ENCODE assay signal across 9 mouse cellular contexts in genomic region chr7:29019447-29020220, GRCm38 (mm10). TPM values are rescaled to one million over a fixed set of nuclear protein-coding genes. Genes with fewer than 3 reads are reported as not detected.
DNase-seq lines count a peak whose midpoint lies in the region; ATAC-seq and TF ChIP-seq lines count a peak whose summit lies in the region.
"Had no signal": no experiment of that assay in that cellular context is flagged by ENCODE, and none has a peak within 500 bp of the region (broad histone marks: within the 10 kb centered on the region; RNA-seq: fewer than 3 reads in every experiment).

No protein-coding gene starts in this region.

- TF ChIP-seq CTCF in forebrain, postnatal 0 days (IDR thresholded peaks at IDR 0.05; ENCODE audit: low read depth): no peak

- H3K27ac ChIP-seq in heart, embryonic 11.5 days (ENCODE audit: low read depth, low read length): no peak overlapping the region
- H3K27ac ChIP-seq in forebrain, postnatal 0 days (ENCODE audit: low read depth, low read length): no peak overlapping the region
- no peak overlapping the region for H3K27ac ChIP-seq in midbrain, embryonic 12.5 days (replicated peaks)

- H3K4me2 ChIP-seq in heart, embryonic 11.5 days: peak overlapping the region; percentile 78
- H3K4me2 ChIP-seq in forebrain, postnatal 0 days (ENCODE audit: low read depth): peak overlapping the region; percentile 57
- peak overlapping the region; percentile 66 for H3K4me2 ChIP-seq in midbrain, embryonic 12.5 days (replicated peaks)

- no peak for ATAC-seq in heart, embryonic 11.5 days (replicated peaks; ENCODE audit: insufficient number of reproducible peaks, low FRiP score, low TSS enrichment)
- ATAC-seq in forebrain, postnatal 0 days: 0 out of 2 replicates have a peak, but pooled peaks have one; percentile 25
- ATAC-seq in midbrain, embryonic 12.5 days (ENCODE audit: low FRiP score, low read depth): no peak
- no peak for ATAC-seq in monocyte, adult 5-6 weeks (replicated peaks; ENCODE audit: insufficient number of reproducible peaks, low FRiP score, low TSS enrichment, poor library complexity, severe bottlenecking)

- peak overlapping the region; percentile 34; the same call in 1 of the 2 replicates for H3K9ac ChIP-seq in heart, embryonic 11.5 days (ENCODE audit: low read depth, low read length)
- H3K9ac ChIP-seq in forebrain, postnatal 0 days: peak overlapping the region; percentile 35
- peak overlapping the region; percentile 52 for H3K9ac ChIP-seq in midbrain, embryonic 12.5 days (replicated peaks)

- H3K27me3 ChIP-seq in heart, embryonic 11.5 days (ENCODE audit: control insufficient read depth, insufficient read depth, low read length): peaks cover 42% of the 10 kb centered on the region
- H3K27me3 ChIP-seq in forebrain, postnatal 0 days (ENCODE audit: insufficient read depth, low read length): peaks cover 9% of the 10 kb centered on the region
- H3K27me3 ChIP-seq in midbrain, embryonic 12.5 days: peaks cover 51% of the 10 kb centered on the region
- H3K27me3 ChIP-seq: CH12.LX had no signal

- peaks cover 7% of the 10 kb centered on the region; the same call in 1 of the 2 replicates for H3K9me3 ChIP-seq in heart, embryonic 11.5 days (replicated peaks; ENCODE audit: control insufficient read depth, low read length)
- 0 out of 2 replicates have a peak, but pooled peaks cover 4% of the 10 kb centered on the region for H3K9me3 ChIP-seq in forebrain, postnatal 0 days (ENCODE audit: low read length)
- no peaks in the 10 kb centered on the region for H3K9me3 ChIP-seq in midbrain, embryonic 12.5 days

- H3K36me3 ChIP-seq in heart, embryonic 11.5 days (ENCODE audit: control insufficient read depth, insufficient read depth, low read length): no peaks in the 10 kb centered on the region
- peaks cover 5% of the 10 kb centered on the region; the same call in 1 of the 2 replicates for H3K36me3 ChIP-seq in forebrain, postnatal 0 days (ENCODE audit: insufficient read depth)
- no peaks in the 10 kb centered on the region for H3K36me3 ChIP-seq in midbrain, embryonic 12.5 days

- peaks cover 6% of the 10 kb centered on the region; the same call in 1 of the 2 replicates for H3K4me1 ChIP-seq in heart, embryonic 11.5 days (ENCODE audit: control insufficient read depth, insufficient read depth, low read length)
- H3K4me1 ChIP-seq in forebrain, postnatal 0 days (ENCODE audit: insufficient read depth): no peaks in the 10 kb centered on the region
- peaks cover 9% of the 10 kb centered on the region for H3K4me1 ChIP-seq in midbrain, embryonic 12.5 days

- WGBS in heart, embryonic 11.5 days (ENCODE audit: insufficient replicate concordance): 6% methylated on average over 68 of the region's 88 CpGs
- 3% methylated on average over 61 of the region's 88 CpGs for WGBS in forebrain, postnatal 0 days
- 5% methylated on average over 76 of the region's 88 CpGs for WGBS in midbrain, embryonic 12.5 days

- no peak for DNase-seq in heart, adult 9 months (ENCODE audit: low spot score in 2 of 2)
- DNase-seq in ES-CJ7 (ENCODE audit: low read depth, low spot score): peak; percentile 44
- DNase-seq in forebrain, postnatal 0 days: no peak
- DNase-seq in layer of hippocampus, postnatal 10 days (ENCODE audit: low spot score in 2 of 2): no peak
- DNase-seq in right cerebral cortex, adult 2 months (ENCODE audit: low spot score in 2 of 2): no peak

- peak overlapping the region; percentile 48 for H3K4me3 ChIP-seq in heart, embryonic 11.5 days (ENCODE audit: low read depth, low read length)
- peak overlapping the region; percentile 36 for H3K4me3 ChIP-seq in forebrain, postnatal 0 days (ENCODE audit: low read depth, low read length)
- H3K4me3 ChIP-seq in midbrain, embryonic 12.5 days: peak overlapping the region; percentile 45

RNA-seq across cellular contexts. Expression of gene Map4k1, which starts 37.8 kb away (rescaled TPM):
- polyA plus RNA-seq in heart, embryonic 11.5 days (2014; fragmentation: Nextera tagmentation; extraction: Ambion mirVana): 6.8 and 6.9 TPM in 2 replicates
- total RNA-seq in forebrain, postnatal 0 days (2014; rRNA removed): 3.6 and 8.9 TPM in 2 replicates
- 18.8 and 18.9 TPM in 2 replicates for polyA plus RNA-seq in forebrain, postnatal 0 days (2015; fragmentation: Nextera tagmentation; extraction: Ambion mirVana)
- 5.4 and 6.2 TPM in 2 replicates for polyA plus RNA-seq in midbrain, embryonic 12.5 days (2016; fragmentation: Nextera tagmentation; extraction: Ambion mirVana)
- 1 to 10 TPM; 4.6 to 5.8 TPM for total RNA-seq in layer of hippocampus, postnatal 10 days (2021)
- total RNA-seq in monocyte, adult 5-6 weeks (2017): 31.9 to 70.2 TPM (median 54.1 TPM) in 3 replicates

RNA-seq across cellular contexts. Expression of gene Eif3k, which starts 38.0 kb away (rescaled TPM):
- polyA plus RNA-seq in heart, embryonic 11.5 days (2014; fragmentation: Nextera tagmentation; extraction: Ambion mirVana): 278 and 286 TPM in 2 replicates
- total RNA-seq in forebrain, postnatal 0 days (2014; rRNA removed): 360 and 399 TPM in 2 replicates
- 318 and 368 TPM in 2 replicates for polyA plus RNA-seq in forebrain, postnatal 0 days (2015; fragmentation: Nextera tagmentation; extraction: Ambion mirVana)
- 324 and 335 TPM in 2 replicates for polyA plus RNA-seq in midbrain, embryonic 12.5 days (2016; fragmentation: Nextera tagmentation; extraction: Ambion mirVana)
- total RNA-seq in layer of hippocampus, postnatal 10 days (2021): 100 to 1,000 TPM; 177 to 178 TPM
- 285 to 328 TPM (median 291 TPM) in 3 replicates for total RNA-seq in monocyte, adult 5-6 weeks (2017)

RNA-seq across cellular contexts. Expression of gene Actn4, which starts 57.5 kb away (rescaled TPM):
- 227 and 262 TPM in 2 replicates for polyA plus RNA-seq in heart, embryonic 11.5 days (2014; fragmentation: Nextera tagmentation; extraction: Ambion mirVana)
- total RNA-seq in forebrain, postnatal 0 days (2014; rRNA removed): 45.1 and 71.2 TPM in 2 replicates
- 96.0 and 103 TPM in 2 replicates for polyA plus RNA-seq in forebrain, postnatal 0 days (2015; fragmentation: Nextera tagmentation; extraction: Ambion mirVana)
- polyA plus RNA-seq in midbrain, embryonic 12.5 days (2016; fragmentation: Nextera tagmentation; extraction: Ambion mirVana): 162 and 175 TPM in 2 replicates
- total RNA-seq in layer of hippocampus, postnatal 10 days (2021): 100 to 1,000 TPM; 128 to 129 TPM
- total RNA-seq in monocyte, adult 5-6 weeks (2017): 25.4 to 66.0 TPM (median 36.9 TPM) in 3 replicates
